Mouse (Mus musculus) brain, embryonic 14.5 days (tissue): ENCODE measurements around the gene Syt8.

ENCODE experiments used
- CTCF ChIP-seq: fragments of 200-500 bp; IDR thresholded peaks from 2 replicates; pipeline ENCODE4 v1.5.1; 2012; ENCODE audit warnings: inconsistent platforms, mild to moderate bottlenecking, moderate library complexity, borderline replicate concordance; ENCODE audit not compliant: insufficient read depth, insufficient read length; ENCODE audit errors: extremely low read depth
- POLR2A ChIP-seq: fragments of 200-500 bp; IDR thresholded peaks from 2 replicates; pipeline ENCODE4 v1.6.1; 2012; ENCODE audit warnings: mild to moderate bottlenecking, inconsistent platforms, borderline replicate concordance; ENCODE audit not compliant: poor library complexity, insufficient read depth, insufficient read length, severe bottlenecking; ENCODE audit errors: extremely low read depth

GRCm38 (mm10) chr7:142441585-142441984, 6.9 kb downstream of the Syt8 start, which contains the start of gene Tnni2:
- TF ChIP-seq POLR2A (no peak), CTCF (no peak)
